Mouse (Mus musculus): Measurements from ENCODE around the gene Endou.
"Not testable (repeated sequence)": the region's sequence is repeated elsewhere in the genome, so short reads cannot be mapped to it uniquely, and the experiment has no call there.

Gene Endou

GRCm38 (mm10) chr15:97684118-97684517 lies 47.0 kb downstream of the Endou start:
- no peak for DNase-seq (ENCODE audit: low spot score in 2 of 2)

- no peak for DNase-seq (ENCODE audit: low spot score in 2 of 2)
These were observed 49.1 kb downstream of the Endou start for GRCm38 (mm10) chr15:97682053-97682452.

- no peak for DNase-seq (ENCODE audit: low spot score in 2 of 2)
These were observed 51.0 kb downstream of the Endou start for GRCm38 (mm10) chr15:97679991-97680681.

GRCm38 (mm10) chr15:97677341-97677740 lies 53.8 kb downstream of the Endou start:
- DNase-seq (ENCODE audit: low spot score in 2 of 2), result no peak

- no peak for DNase-seq (ENCODE audit: low spot score in 2 of 2)
These were observed 55.2 kb downstream of the Endou start for GRCm38 (mm10) chr15:97675927-97676326.

GRCm38 (mm10) chr15:97674423-97674822 lies 56.7 kb downstream of the Endou start:
- no peak for DNase-seq (ENCODE audit: low spot score in 2 of 2)

GRCm38 (mm10) chr15:97673256-97674000 lies 57.7 kb downstream of the Endou start:
- no peak for DNase-seq (ENCODE audit: low spot score in 2 of 2)

- DNase-seq (ENCODE audit: low spot score in 2 of 2), result peak; percentile 53 to 71
These were observed 58.9 kb downstream of the Endou start for GRCm38 (mm10) chr15:97672211-97672765.

GRCm38 (mm10) chr15:97670554-97670953 lies 60.6 kb downstream of the Endou start:
- no peak for DNase-seq (ENCODE audit: low spot score in 2 of 2)

GRCm38 (mm10) chr15:97668158-97668877 lies 62.8 kb downstream of the Endou start:
- not testable (repeated sequence) for DNase-seq (ENCODE audit: low spot score in 2 of 2)

- DNase-seq (ENCODE audit: low spot score in 2 of 2), result peak in 1 of 2 experiments; percentile 64
These were observed 63.7 kb downstream of the Endou start for GRCm38 (mm10) chr15:97667437-97667836.

GRCm38 (mm10) chr15:97666457-97666770 lies 64.7 kb downstream of the Endou start:
- DNase-seq (ENCODE audit: low spot score in 2 of 2), result no peak

- no peak for DNase-seq (ENCODE audit: low spot score in 2 of 2)
These were observed 65.2 kb downstream of the Endou start for GRCm38 (mm10) chr15:97665770-97666456.

- no peak for DNase-seq (ENCODE audit: low spot score in 2 of 2)
These were observed 66.0 kb downstream of the Endou start for GRCm38 (mm10) chr15:97664981-97665668.

- DNase-seq (ENCODE audit: low spot score in 2 of 2), result peak; percentile 52 to 66
These were observed 67.3 kb downstream of the Endou start for GRCm38 (mm10) chr15:97663750-97664406.
